Mouse (Mus musculus): Measurements from ENCODE around the gene Creb3l2. TPM values are rescaled to one million over a fixed set of nuclear protein-coding genes. Genes with fewer than 3 reads are reported as not detected.

Creb3l2 gene
- polyA plus RNA-seq, 1 experiment: 24.1 TPM

DNA sequence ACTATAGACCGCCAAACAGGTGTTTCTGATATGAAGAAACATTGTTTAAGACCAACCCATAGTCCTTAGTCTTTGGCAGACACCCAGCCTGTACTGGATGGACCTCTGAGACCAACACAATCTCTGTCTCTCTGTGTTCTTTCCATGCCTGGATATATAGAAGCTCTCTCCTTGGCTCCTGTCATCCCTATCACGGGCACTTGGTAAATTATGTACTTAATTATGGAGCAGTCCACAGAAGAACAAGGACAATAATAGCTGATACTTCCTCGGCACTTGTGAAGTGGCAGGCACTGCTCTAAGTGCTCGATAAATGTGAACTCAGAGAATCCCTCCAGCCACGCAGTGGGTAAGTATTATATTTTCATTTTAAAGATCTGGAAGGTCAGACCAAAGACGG, 72.2 kb downstream of the Creb3l2 start:
- TF ChIP-seq CTCF (IDR thresholded peaks at IDR 0.05; ENCODE audit: insufficient read depth, low read length): no peak
- no peak for TF ChIP-seq POLR2A (IDR thresholded peaks at IDR 0.05; ENCODE audit: borderline replicate concordance, extremely low read depth, low read depth, low read length)
- Histone ChIP-seq H3K4me3 (replicated peaks; ENCODE audit: extremely low read depth, low read depth, low read length) (no peak overlapping the region), H3K4me1 (ENCODE audit: control insufficient read depth, insufficient read depth, low read length) (peaks cover 2% of the 10 kb centered on the region; the same call in 1 of the 2 replicates)
- no peak for DNase-seq
- WGBS: 55% methylated on average over 6 of the region's 6 CpGs

GRCm38 (mm10) chr6:37368281-37368680, 73.7 kb downstream of the Creb3l2 start:
- no peak for TF ChIP-seq CTCF (IDR thresholded peaks at IDR 0.05; ENCODE audit: insufficient read depth, low read length)
- no peak for TF ChIP-seq POLR2A (IDR thresholded peaks at IDR 0.05; ENCODE audit: borderline replicate concordance, extremely low read depth, low read depth, low read length)
- no peak for DNase-seq
- H3K4me3 ChIP-seq (replicated peaks; ENCODE audit: extremely low read depth, low read depth, low read length): no peak overlapping the region
- WGBS: 69% methylated on average over 13 of the region's 13 CpGs
- no peaks in the 10 kb centered on the region for H3K4me1 ChIP-seq (ENCODE audit: control insufficient read depth, insufficient read depth, low read length)

DNA sequence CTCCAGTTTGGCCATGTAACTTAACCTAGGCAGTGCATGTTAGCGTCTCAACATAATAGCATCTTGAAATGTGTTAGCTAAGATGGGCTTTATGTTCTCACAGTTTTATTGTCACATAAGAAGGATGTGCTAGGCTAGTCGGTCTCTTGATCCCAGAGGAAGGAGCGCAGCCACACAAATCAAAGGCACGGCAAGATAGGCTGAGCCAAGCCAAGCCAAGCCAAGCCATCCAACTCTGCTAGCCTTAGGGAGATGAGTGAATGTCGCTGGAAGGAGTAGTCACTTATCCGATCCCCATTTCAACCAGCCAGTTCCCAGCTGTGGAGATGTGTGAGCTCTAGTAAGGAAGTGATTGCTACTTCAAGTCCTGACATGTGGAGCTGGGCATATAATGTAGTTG, 75.0 kb downstream of the Creb3l2 start:
- WGBS: 81% methylated on average over 6 of the region's 6 CpGs
- Histone ChIP-seq H3K4me1 (ENCODE audit: control insufficient read depth, insufficient read depth, low read length) (no peaks in the 10 kb centered on the region), H3K4me3 (replicated peaks; ENCODE audit: extremely low read depth, low read depth, low read length) (no peak overlapping the region)
- DNase-seq: no peak
- TF ChIP-seq CTCF (IDR thresholded peaks at IDR 0.05; ENCODE audit: insufficient read depth, low read length): no peak
- TF ChIP-seq POLR2A (IDR thresholded peaks at IDR 0.05; ENCODE audit: borderline replicate concordance, extremely low read depth, low read depth, low read length): no peak

DNA sequence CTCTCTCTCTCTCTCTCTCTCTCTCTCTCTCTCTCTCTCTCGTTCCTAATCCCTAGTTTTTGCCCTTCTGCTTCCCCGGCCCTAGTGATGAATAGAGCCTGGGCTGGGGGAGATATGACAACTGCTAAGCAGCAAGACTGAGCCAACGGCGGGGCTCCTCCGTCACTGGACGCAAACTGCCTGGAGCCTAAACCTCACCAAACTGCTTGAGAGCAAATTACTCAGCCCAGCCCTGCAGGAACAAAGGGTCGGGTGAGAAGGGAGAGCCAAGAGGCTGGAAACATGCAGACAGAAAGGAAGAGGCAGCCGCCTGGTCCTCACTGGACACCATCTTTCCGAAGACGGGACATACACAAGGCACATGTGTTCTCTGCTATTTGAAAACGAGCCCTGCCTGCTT, 76.8 kb downstream of the Creb3l2 start:
- no peak for TF ChIP-seq POLR2A (IDR thresholded peaks at IDR 0.05; ENCODE audit: borderline replicate concordance, extremely low read depth, low read depth, low read length)
- no peak for TF ChIP-seq CTCF (IDR thresholded peaks at IDR 0.05; ENCODE audit: insufficient read depth, low read length)
- Histone ChIP-seq H3K4me1 (ENCODE audit: control insufficient read depth, insufficient read depth, low read length) (no peaks in the 10 kb centered on the region), H3K4me3 (replicated peaks; ENCODE audit: extremely low read depth, low read depth, low read length) (no peak overlapping the region)
- 68% methylated on average over 11 of the region's 11 CpGs for WGBS
- DNase-seq: no peak

- 95% methylated on average over 8 of the region's 8 CpGs for WGBS
- Histone ChIP-seq H3K4me3 (replicated peaks; ENCODE audit: extremely low read depth, low read depth, low read length) (no peak overlapping the region), H3K4me1 (ENCODE audit: control insufficient read depth, insufficient read depth, low read length) (peaks cover 3% of the 10 kb centered on the region; the same call in 1 of the 2 replicates)
- TF ChIP-seq CTCF (IDR thresholded peaks at IDR 0.05; ENCODE audit: insufficient read depth, low read length): peak; percentile 36
- TF ChIP-seq POLR2A (IDR thresholded peaks at IDR 0.05; ENCODE audit: borderline replicate concordance, extremely low read depth, low read depth, low read length): no peak
- no peak for DNase-seq
These were observed 77.6 kb downstream of the Creb3l2 start for GRCm38 (mm10) chr6:37364361-37364760.

- WGBS: 53% methylated on average over 11 of the region's 11 CpGs
- TF ChIP-seq POLR2A (IDR thresholded peaks at IDR 0.05; ENCODE audit: borderline replicate concordance, extremely low read depth, low read depth, low read length) (no peak), CTCF (IDR thresholded peaks at IDR 0.05; ENCODE audit: insufficient read depth, low read length) (no peak)
- DNase-seq: no peak
- Histone ChIP-seq H3K4me1 (ENCODE audit: control insufficient read depth, insufficient read depth, low read length) (peaks cover 5% of the 10 kb centered on the region; the same call in 1 of the 2 replicates), H3K4me3 (replicated peaks; ENCODE audit: extremely low read depth, low read depth, low read length) (no peak overlapping the region)
These were observed 81.0 kb downstream of the Creb3l2 start for GRCm38 (mm10) chr6:37360813-37361385.

- H3K4me1 ChIP-seq (ENCODE audit: control insufficient read depth, insufficient read depth, low read length): peaks cover 7% of the 10 kb centered on the region; the same call in 1 of the 2 replicates
- TF ChIP-seq POLR2A (IDR thresholded peaks at IDR 0.05; ENCODE audit: borderline replicate concordance, extremely low read depth, low read depth, low read length) (no peak), CTCF (IDR thresholded peaks at IDR 0.05; ENCODE audit: insufficient read depth, low read length) (peak; percentile 95)
- DNase-seq: peak; percentile 57
- WGBS: 13% methylated on average over 17 of the region's 17 CpGs
- peak overlapping the region; percentile 23 for H3K4me3 ChIP-seq (replicated peaks; ENCODE audit: extremely low read depth, low read depth, low read length)
These were observed 87.3 kb downstream of the Creb3l2 start for GRCm38 (mm10) chr6:37354449-37355179.

DNA sequence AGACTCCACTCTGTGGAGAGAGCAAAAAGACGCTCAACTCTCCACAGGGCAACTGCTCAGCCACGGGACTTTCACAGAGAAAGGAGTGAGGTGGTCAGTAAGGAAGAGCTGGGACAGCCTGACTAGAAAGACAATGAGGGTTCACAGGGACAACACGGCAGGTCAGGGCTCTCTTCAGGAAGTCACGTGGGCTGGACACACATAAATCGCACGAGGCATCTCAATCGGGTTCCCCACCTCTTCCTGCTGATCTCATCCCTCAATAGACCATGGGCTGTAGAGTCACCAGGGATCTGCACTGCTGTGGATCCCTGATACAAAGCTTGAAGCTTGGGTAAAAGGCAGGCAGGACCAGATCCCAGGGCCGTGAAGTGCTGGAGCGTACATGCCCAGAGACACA, 88.3 kb downstream of the Creb3l2 start:
- DNase-seq: no peak
- WGBS: 56% methylated on average over 9 of the region's 9 CpGs
- TF ChIP-seq POLR2A (IDR thresholded peaks at IDR 0.05; ENCODE audit: borderline replicate concordance, extremely low read depth, low read depth, low read length): no peak
- H3K4me1 ChIP-seq (ENCODE audit: control insufficient read depth, insufficient read depth, low read length): 0 out of 2 replicates have a peak, but pooled peaks cover 3% of the 10 kb centered on the region
- H3K4me3 ChIP-seq (replicated peaks; ENCODE audit: extremely low read depth, low read depth, low read length): no peak overlapping the region

GRCm38 (mm10) chr6:37351731-37352380, 90.1 kb downstream of the Creb3l2 start:
- DNase-seq: peak; percentile 33
- WGBS: 31% methylated on average over 10 of the region's 10 CpGs
- H3K4me3 ChIP-seq (replicated peaks; ENCODE audit: extremely low read depth, low read depth, low read length): no peak overlapping the region
- TF ChIP-seq CTCF (IDR thresholded peaks at IDR 0.05; ENCODE audit: insufficient read depth, low read length) (peak; percentile 76), POLR2A (IDR thresholded peaks at IDR 0.05; ENCODE audit: borderline replicate concordance, extremely low read depth, low read depth, low read length) (no peak)
- 0 out of 2 replicates have a peak, but pooled peaks cover 3% of the 10 kb centered on the region for H3K4me1 ChIP-seq (ENCODE audit: control insufficient read depth, insufficient read depth, low read length)
